Mouse (Mus musculus) cortical plate, adult 2 months (tissue): ENCODE results near the gene Cmss1.

ENCODE experiments used
- CTCF ChIP-seq: fragments of 200-500 bp; IDR thresholded peaks from 2 replicates; pipeline ENCODE4 v1.5.1; 2011; ENCODE audit warnings: mild to moderate bottlenecking, control low read depth, low read length; ENCODE audit not compliant: insufficient read depth; ENCODE audit errors: extremely low read depth
- POLR2A ChIP-seq: fragments of 200-500 bp; IDR thresholded peaks from 2 replicates; pipeline ENCODE4 v1.6.1; 2011; ENCODE audit warnings: mild to moderate bottlenecking, low read length, control low read depth; ENCODE audit not compliant: insufficient read depth; ENCODE audit errors: extremely low read depth

GRCm38 (mm10) chr16:57544441-57544840, 62.2 kb downstream of the Cmss1 start:
- TF ChIP-seq POLR2A = no peak
- TF ChIP-seq CTCF = no peak
